Mouse (Mus musculus): Measurements from ENCODE around the gene Trat1. TPM values are rescaled to one million over a fixed set of nuclear protein-coding genes. Genes with fewer than 3 reads are reported as not detected.

The Trat1 gene
- polyA plus RNA-seq, 1 experiment from 2014 or later, result 0.09 TPM

Other genes starting within 250 kb of the Trat1 start
- gene Retnlb, start 44.8 kb upstream of the Trat1 start, polyA plus RNA-seq (2015; fragmentation: Nextera tagmentation; extraction: Ambion mirVana), result not detected in 2 replicates
- not detected in 2 replicates for gene Retnla, start 70.5 kb upstream of the Trat1 start, polyA plus RNA-seq (2015; fragmentation: Nextera tagmentation; extraction: Ambion mirVana)
- 0.56 TPM in 1 of 2 replicates, not detected in the other for gene Retnlg, start 100.6 kb upstream of the Trat1 start, polyA plus RNA-seq (2015; fragmentation: Nextera tagmentation; extraction: Ambion mirVana)
- gene Dzip3, start 222.1 kb upstream of the Trat1 start, polyA plus RNA-seq (2015; fragmentation: Nextera tagmentation; extraction: Ambion mirVana), result 53.5 and 55.2 TPM in 2 replicates
- gene Cip2a, start 222.2 kb upstream of the Trat1 start, polyA plus RNA-seq (2015; fragmentation: Nextera tagmentation; extraction: Ambion mirVana), result 6.0 and 7.6 TPM in 2 replicates

Data from hindbrain, embryonic 16.5 days (tissue).